Mouse (Mus musculus) intestine, embryonic 16.5 days (tissue): ENCODE data around the gene Odf3b. TPM values are rescaled to one million over a fixed set of nuclear protein-coding genes. Genes with fewer than 3 reads are reported as not detected.

Source experiments
- ATAC-seq: fragments of 200-750 bp; cut with Nextera tagmentation; 2 replicates; pipeline ENCODE4 v1.8.0; 2017; ENCODE audit warnings: moderate TSS enrichment, moderate library complexity
- H3K27ac ChIP-seq: fragments of 300-500 bp; sonication (generic); 2 replicates; pipeline ENCODE4 v1.5.1; 2014; ENCODE audit warnings: mild to moderate bottlenecking, low read length
- H3K27me3 ChIP-seq: fragments of 300-500 bp; sonication (generic); replicated peaks from 2 replicates; pipeline ENCODE4 v1.6.1; 2014; ENCODE audit warnings: low read length, control low read depth, mixed read lengths; ENCODE audit not compliant: control insufficient read depth, insufficient read depth
- H3K36me3 ChIP-seq: fragments of 300-500 bp; sonication (generic); 2 replicates; pipeline ENCODE4 v1.6.1; 2014; ENCODE audit warnings: low read length, control low read depth; ENCODE audit not compliant: control insufficient read depth, insufficient read depth
- H3K4me1 ChIP-seq: fragments of 300-500 bp; sonication (generic); 2 replicates; pipeline ENCODE4 v1.6.1; 2014; ENCODE audit warnings: low read length, control low read depth, mixed read lengths; ENCODE audit not compliant: control insufficient read depth, insufficient read depth
- H3K4me2 ChIP-seq: fragments of 300-500 bp; sonication (generic); 2 replicates; pipeline ENCODE4 v1.6.1; 2014; ENCODE audit warnings: low read depth, low read length, control low read depth
- H3K4me3 ChIP-seq: fragments of 300-500 bp; sonication (generic); 2 replicates; pipeline ENCODE4 v1.5.1; 2014; ENCODE audit warnings: mild to moderate bottlenecking, low read length
- H3K9ac ChIP-seq: fragments of 300-500 bp; sonication (generic); 2 replicates; pipeline ENCODE4 v1.6.1; 2014; ENCODE audit warnings: low read depth, low read length
- H3K9me3 ChIP-seq: fragments of 300-500 bp; sonication (generic); 2 replicates; pipeline ENCODE4 v1.6.1; 2016; ENCODE audit warnings: low read length, control low read depth; ENCODE audit not compliant: control insufficient read depth
- WGBS: fragments of 180-500 bp; shearing (Covaris S2); extraction: QIAGEN DNeasy Blood & Tissue Kit; methylation state at CpG from one replicate; pipeline ENCODE4 v1.1.7; 2014; 5-methylcytosine and 5-hydroxymethylcytosine counted together
- polyA plus RNA-seq: library from polyadenylated mRNA; unstranded; fragments of >200 nt; fragmentation: Nextera tagmentation; extraction: Ambion mirVana; gene quantifications from 2 replicates; pipeline ENCODE4 v1.2.1, GENCODE M21; 2015

The Odf3b gene
- polyA plus RNA-seq, 1 experiment from 2014 or later, result 0.70 TPM

GRCm38 (mm10) chr15:89377938-89378828 is 899 bp downstream of the Odf3b start:
- Histone ChIP-seq H3K4me2 (peak overlapping the region; percentile 78), H3K9ac (peak overlapping the region; percentile 39), H3K4me1 (peaks cover 23% of the 10 kb centered on the region), H3K27ac (no peak overlapping the region), H3K9me3 (no peaks in the 10 kb centered on the region), H3K4me3 (peak overlapping the region; percentile 44), H3K27me3 (peaks cover 44% of the 10 kb centered on the region), H3K36me3 (no peaks in the 10 kb centered on the region)
- WGBS, result 15% methylated on average over 45 of the region's 46 CpGs
- no peak for ATAC-seq

- peaks cover 44% of the 10 kb centered on the region for H3K27me3 ChIP-seq
- 3% methylated on average over 18 of the region's 18 CpGs for WGBS
- H3K4me2 ChIP-seq, result peak overlapping the region; percentile 30; the same call in 1 of the 2 replicates
- H3K9me3 ChIP-seq, result no peaks in the 10 kb centered on the region
- no peak overlapping the region for H3K27ac ChIP-seq
- no peak for ATAC-seq
- H3K9ac ChIP-seq, result 0 out of 2 replicates have a peak overlapping the region, but pooled peaks have one; percentile 4
- H3K4me1 ChIP-seq, result peaks cover 29% of the 10 kb centered on the region
- peak overlapping the region; percentile 19; the same call in 1 of the 2 replicates for H3K4me3 ChIP-seq
- H3K36me3 ChIP-seq, result no peaks in the 10 kb centered on the region
These were observed 1.7 kb downstream of the Odf3b start for GRCm38 (mm10) chr15:89377362-89377761.

GRCm38 (mm10) chr15:89376957-89377356 is 2.1 kb downstream of the Odf3b start, which contains the start of gene Tymp:
Gene Tymp, minus strand, starts transcription at chr15:89377039.
- peaks cover 44% of the 10 kb centered on the region for H3K27me3 ChIP-seq
- no peaks in the 10 kb centered on the region for H3K9me3 ChIP-seq
- no peak within 1 kb of the TSS for H3K27ac ChIP-seq
- H3K4me3 ChIP-seq, result peak within 1 kb of the TSS; percentile 19; the same call in 1 of the 2 replicates
- H3K9ac ChIP-seq, result 0 out of 2 replicates have a peak within 1 kb of the TSS, but pooled peaks have one; percentile 4
- no peak for ATAC-seq
- WGBS, result 23% methylated on average over 16 of the region's 16 CpGs
- peak within 1 kb of the TSS; percentile 30; the same call in 1 of the 2 replicates for H3K4me2 ChIP-seq
- H3K36me3 ChIP-seq, result peaks cover 2% of the 10 kb centered on the region
- H3K4me1 ChIP-seq, result peaks cover 30% of the 10 kb centered on the region

GRCm38 (mm10) chr15:89376040-89376439 is 3.0 kb downstream of the Odf3b start:
- no peak overlapping the region for H3K27ac ChIP-seq
- peaks cover 9% of the 10 kb centered on the region for H3K36me3 ChIP-seq
- H3K9me3 ChIP-seq, result no peaks in the 10 kb centered on the region
- no peak for ATAC-seq
- no peak overlapping the region for H3K4me3 ChIP-seq
- WGBS, result 83% methylated on average over 7 of the region's 7 CpGs
- no peak overlapping the region for H3K4me2 ChIP-seq
- H3K4me1 ChIP-seq, result peaks cover 30% of the 10 kb centered on the region
- peaks cover 42% of the 10 kb centered on the region for H3K27me3 ChIP-seq
- no peak overlapping the region for H3K9ac ChIP-seq

GRCm38 (mm10) chr15:89374801-89375534 is 4.1 kb downstream of the Odf3b start:
- Histone ChIP-seq H3K4me3 (no peak overlapping the region), H3K9ac (peak overlapping the region; percentile 84), H3K9me3 (no peaks in the 10 kb centered on the region), H3K4me2 (peak overlapping the region; percentile 75; the same call in 1 of the 2 replicates), H3K27ac (no peak overlapping the region), H3K27me3 (peaks cover 38% of the 10 kb centered on the region), H3K36me3 (peaks cover 18% of the 10 kb centered on the region), H3K4me1 (peaks cover 30% of the 10 kb centered on the region)
- WGBS, result 89% methylated on average over 17 of the region's 17 CpGs
- no peak for ATAC-seq

- Histone ChIP-seq H3K27ac (peak overlapping the region; percentile 93), H3K27me3 (peaks cover 34% of the 10 kb centered on the region), H3K4me3 (peak overlapping the region; percentile 68), H3K9ac (peak overlapping the region; percentile 84), H3K9me3 (no peaks in the 10 kb centered on the region), H3K4me2 (peak overlapping the region; percentile 75), H3K36me3 (peaks cover 23% of the 10 kb centered on the region), H3K4me1 (peaks cover 27% of the 10 kb centered on the region)
- 49% methylated on average over 9 of the region's 9 CpGs for WGBS
- no peak; the same call in 1 of the 2 replicates for ATAC-seq
These were observed 4.7 kb downstream of the Odf3b start for GRCm38 (mm10) chr15:89374340-89374739.

GRCm38 (mm10) chr15:89373762-89374248 is 5.3 kb downstream of the Odf3b start, which contains the start of gene Sco2:
Gene Sco2, minus strand, starts transcription at chr15:89373846.
- peak within 1 kb of the TSS; percentile 84 for H3K9ac ChIP-seq
- peak within 1 kb of the TSS; percentile 68 for H3K4me3 ChIP-seq
- H3K9me3 ChIP-seq, result no peaks in the 10 kb centered on the region
- H3K4me1 ChIP-seq, result peaks cover 22% of the 10 kb centered on the region
- WGBS, result under 1% methylated on average over 42 of the region's 42 CpGs
- H3K36me3 ChIP-seq, result peaks cover 24% of the 10 kb centered on the region
- peak within 1 kb of the TSS; percentile 75 for H3K4me2 ChIP-seq
- peak within 1 kb of the TSS; percentile 93 for H3K27ac ChIP-seq
- peaks cover 29% of the 10 kb centered on the region for H3K27me3 ChIP-seq
- peak; percentile 89 for ATAC-seq

GRCm38 (mm10) chr15:89373027-89373761 is 5.9 kb downstream of the Odf3b start:
- peak; percentile 89 for ATAC-seq

More at GRCm38 (mm10) chr15:89373027-89373761, 5.9 kb downstream of the Odf3b start:
- Histone ChIP-seq H3K4me3 (peak overlapping the region; percentile 68), H3K4me1 (peaks cover 17% of the 10 kb centered on the region), H3K27ac (peak overlapping the region; percentile 93), H3K4me2 (peak overlapping the region; percentile 75), H3K36me3 (peaks cover 27% of the 10 kb centered on the region), H3K27me3 (peaks cover 23% of the 10 kb centered on the region), H3K9ac (peak overlapping the region; percentile 84), H3K9me3 (no peaks in the 10 kb centered on the region)
- WGBS, result 1% methylated on average over 35 of the region's 35 CpGs
